In genomic region chr7:105434798-105435197, GRCm38 (mm10) we compare ENCODE assay signal across 28 mouse cellular contexts. TPM values are rescaled to one million over a fixed set of nuclear protein-coding genes. Genes with fewer than 3 reads are reported as not detected.
A peak's percentile ranks its signal among the peaks of the same experiment; 100 is the strongest.
DNase-seq lines count a peak whose midpoint lies in the region; ATAC-seq and TF ChIP-seq lines count a peak whose summit lies in the region.
"Had no signal": no experiment of that assay in that cellular context is flagged by ENCODE, and none has a peak within 500 bp of the region (broad histone marks: within the 10 kb centered on the region; RNA-seq: fewer than 3 reads in every experiment).

No protein-coding gene starts in this region.

- H3K27me3 ChIP-seq in heart, embryonic 11.5 days (ENCODE audit: control insufficient read depth, insufficient read depth, low read length), result no peaks in the 10 kb centered on the region
- 0 out of 2 replicates have a peak, but pooled peaks cover 8% of the 10 kb centered on the region for H3K27me3 ChIP-seq in liver, embryonic 12.5 days (replicated peaks)
- peaks cover 78% of the 10 kb centered on the region for H3K27me3 ChIP-seq in E14TG2a.4 (ENCODE audit: insufficient read depth, low read length)
- H3K27me3 ChIP-seq: CH12.LX; hindbrain, embryonic 15.5 days; neural tube, embryonic 12.5 days had no signal

- H3K9ac ChIP-seq in heart, embryonic 11.5 days (ENCODE audit: low read depth, low read length), result no peak overlapping the region
- no peak overlapping the region for H3K9ac ChIP-seq in liver, embryonic 12.5 days
- H3K9ac ChIP-seq: embryonic facial prominence, embryonic 12.5 days; hindbrain, embryonic 15.5 days; limb, embryonic 12.5 days; liver, embryonic 14.5 days; midbrain, embryonic 12.5 days; neural tube, embryonic 12.5 days had no signal

- TF ChIP-seq CTCF in E14TG2a.4 (conservative IDR thresholded peaks at IDR 0.05; ENCODE audit: low read length), result no peak

- ATAC-seq in heart, embryonic 11.5 days (replicated peaks; ENCODE audit: insufficient number of reproducible peaks, low FRiP score, low TSS enrichment), result peak; percentile 46
- ATAC-seq in liver, embryonic 12.5 days, result no peak; the same call in 1 of the 2 replicates
- ATAC-seq: activated CD4-positive, CD25-positive, alpha-beta regulatory T cell, adult 4 months; forebrain, embryonic 16.5 days; intestine, embryonic 16.5 days had no signal

- WGBS in heart, embryonic 11.5 days (ENCODE audit: insufficient replicate concordance), result 60% methylated on average over 22 of the region's 22 CpGs
- WGBS in liver, embryonic 12.5 days (ENCODE audit: insufficient replicate concordance), result 66% methylated on average over 22 of the region's 22 CpGs

- no peak overlapping the region for H3K4me3 ChIP-seq in heart, embryonic 11.5 days (ENCODE audit: low read depth, low read length)
- H3K4me3 ChIP-seq in liver, embryonic 12.5 days, result no peak overlapping the region
- peak overlapping the region; percentile 60 for H3K4me3 ChIP-seq in E14TG2a.4 (replicated peaks; ENCODE audit: low read length)
- H3K4me3 ChIP-seq: embryonic facial prominence, embryonic 12.5 days; hindbrain, embryonic 15.5 days; left cerebral cortex, adult 2 months; limb, embryonic 12.5 days; midbrain, embryonic 12.5 days; neural tube, embryonic 12.5 days had no signal

- no peaks in the 10 kb centered on the region for H3K9me3 ChIP-seq in heart, embryonic 11.5 days (replicated peaks; ENCODE audit: control insufficient read depth, low read length)
- no peaks in the 10 kb centered on the region for H3K9me3 ChIP-seq in liver, embryonic 12.5 days (replicated peaks)
- H3K9me3 ChIP-seq in E14TG2a.4 (ENCODE audit: low read length), result no peaks in the 10 kb centered on the region
- H3K9me3 ChIP-seq: embryonic facial prominence, embryonic 12.5 days; hindbrain, embryonic 15.5 days; limb, embryonic 12.5 days; midbrain, embryonic 12.5 days; neural tube, embryonic 12.5 days had no signal

- H3K4me2 ChIP-seq in heart, embryonic 11.5 days, result no peak overlapping the region
- H3K4me2 ChIP-seq in liver, embryonic 12.5 days, result no peak overlapping the region
- H3K4me2 ChIP-seq: embryonic facial prominence, embryonic 12.5 days; hindbrain, embryonic 15.5 days; limb, embryonic 12.5 days; midbrain, embryonic 12.5 days; neural tube, embryonic 12.5 days had no signal

- DNase-seq in heart, adult 8-10 months (ENCODE audit: low spot score), result no peak
- DNase-seq in liver (peak; percentile 5), R1 (ENCODE audit: low read depth, low spot score) (peak; percentile 50)
- DNase-seq in spleen, postnatal 4 days (ENCODE audit: low spot score in 2 of 2), result no peak
- DNase-seq: adrenal gland, postnatal 10 days; cerebellum, adult 9-10 months; kidney, postnatal 36 days; right cerebral cortex, postnatal 4 days; thymus, postnatal 36 days had no signal

- H3K4me1 ChIP-seq in heart, embryonic 11.5 days (ENCODE audit: control insufficient read depth, insufficient read depth, low read length), result no peaks in the 10 kb centered on the region
- H3K4me1 ChIP-seq in liver, embryonic 12.5 days, result no peaks in the 10 kb centered on the region
- H3K4me1 ChIP-seq in E14TG2a.4 (replicated peaks; ENCODE audit: low read depth, low read length), result peaks cover 15% of the 10 kb centered on the region
- H3K4me1 ChIP-seq: embryonic facial prominence, embryonic 12.5 days; hindbrain, embryonic 15.5 days; limb, embryonic 12.5 days; midbrain, embryonic 12.5 days; neural tube, embryonic 12.5 days had no signal

- no peaks in the 10 kb centered on the region for H3K36me3 ChIP-seq in heart, embryonic 11.5 days (ENCODE audit: control insufficient read depth, insufficient read depth, low read length)
- H3K36me3 ChIP-seq in liver, embryonic 12.5 days, result no peaks in the 10 kb centered on the region
- H3K36me3 ChIP-seq in E14TG2a.4 (ENCODE audit: insufficient read depth, low read length), result no peaks in the 10 kb centered on the region
- H3K36me3 ChIP-seq: embryonic facial prominence, embryonic 12.5 days; hindbrain, embryonic 15.5 days; limb, embryonic 12.5 days; midbrain, embryonic 12.5 days; neural tube, embryonic 12.5 days had no signal

- no peak overlapping the region for H3K27ac ChIP-seq in heart, embryonic 11.5 days (ENCODE audit: low read depth, low read length)
- H3K27ac ChIP-seq in liver, embryonic 12.5 days, result no peak overlapping the region
- H3K27ac ChIP-seq: embryonic facial prominence, embryonic 12.5 days; hindbrain, embryonic 15.5 days; left cerebral cortex, adult 2 months; limb, embryonic 12.5 days; liver, embryonic 14.5 days; midbrain, embryonic 12.5 days; neural tube, embryonic 12.5 days; stomach, postnatal 0 days had no signal

RNA-seq across cellular contexts. Expression of gene Cckbr, which starts 9.3 kb away (rescaled TPM):
- polyA plus RNA-seq in heart, embryonic 11.5 days (2014; fragmentation: Nextera tagmentation; extraction: Ambion mirVana), result 0.16 TPM in 1 of 2 replicates, not detected in the other
- total RNA-seq in heart, adult 8-10 months (2022), result not detected
- polyA plus RNA-seq in liver, embryonic 12.5 days (2016; fragmentation: Nextera tagmentation; extraction: Ambion mirVana), result not detected in 2 replicates
- total RNA-seq: CH12.LX; common myeloid progenitor, adult 5-6 weeks; gastrocnemius, postnatal 4 days had no signal
- polyA plus RNA-seq: activated CD4-positive, CD25-positive, alpha-beta regulatory T cell, adult 4 months; heart, embryonic 16.5 days; limb, embryonic 12.5 days; liver, embryonic 14.5 days had no signal

RNA-seq across cellular contexts. Expression of gene Cnga4, which starts 30.4 kb away (rescaled TPM):
- polyA plus RNA-seq in heart, embryonic 11.5 days (2014; fragmentation: Nextera tagmentation; extraction: Ambion mirVana), result not detected in 2 replicates
- not detected for total RNA-seq in heart, adult 8-10 months (2022)
- not detected in 2 replicates for polyA plus RNA-seq in liver, embryonic 12.5 days (2016; fragmentation: Nextera tagmentation; extraction: Ambion mirVana)
- total RNA-seq: adrenal gland, postnatal 10 days; CH12.LX; common myeloid progenitor, adult 5-6 weeks; gastrocnemius, postnatal 4 days had no signal
- polyA plus RNA-seq: activated CD4-positive, CD25-positive, alpha-beta regulatory T cell, adult 4 months; kidney, embryonic 14.5 days; limb, embryonic 12.5 days; stomach, postnatal 0 days had no signal

RNA-seq across cellular contexts. Expression of gene Fam160a2, which starts 34.9 kb away (rescaled TPM):
- polyA plus RNA-seq in heart, embryonic 11.5 days (2014; fragmentation: Nextera tagmentation; extraction: Ambion mirVana), result 29.7 and 30.6 TPM in 2 replicates
- 10 to 100 TPM; 16.5 to 20.9 (median 18.3) TPM for total RNA-seq in heart, adult 8-10 months (2022)
- 15.9 and 16.9 TPM in 2 replicates for polyA plus RNA-seq in liver, embryonic 12.5 days (2016; fragmentation: Nextera tagmentation; extraction: Ambion mirVana)

RNA-seq across cellular contexts. Expression of gene Cavin3, which starts 47.3 kb away (rescaled TPM):
- 71.2 and 74.7 TPM in 2 replicates for polyA plus RNA-seq in heart, embryonic 11.5 days (2014; fragmentation: Nextera tagmentation; extraction: Ambion mirVana)
- 10 to 100 TPM; 15.1 to 19.7 (median 17.4) TPM for total RNA-seq in heart, adult 8-10 months (2022)
- 8.3 and 8.9 TPM in 2 replicates for polyA plus RNA-seq in liver, embryonic 12.5 days (2016; fragmentation: Nextera tagmentation; extraction: Ambion mirVana)
- total RNA-seq: CH12.LX had no signal
- polyA plus RNA-seq: activated CD4-positive, CD25-positive, alpha-beta regulatory T cell, adult 4 months had no signal

RNA-seq across cellular contexts. Expression of gene Gm5901, which starts 60.0 kb away (rescaled TPM):
- not detected in 2 replicates for polyA plus RNA-seq in heart, embryonic 11.5 days (2014; fragmentation: Nextera tagmentation; extraction: Ambion mirVana)
- total RNA-seq in heart, adult 8-10 months (2022), result not detected
- polyA plus RNA-seq in liver, embryonic 12.5 days (2016; fragmentation: Nextera tagmentation; extraction: Ambion mirVana), result not detected in 2 replicates
- total RNA-seq: adrenal gland, postnatal 10 days; common myeloid progenitor, adult 5-6 weeks; gastrocnemius, postnatal 4 days; left cerebral cortex, adult 2 months had no signal
- polyA plus RNA-seq: activated CD4-positive, CD25-positive, alpha-beta regulatory T cell, adult 4 months; embryonic facial prominence, embryonic 12.5 days; forebrain, embryonic 16.5 days; heart, embryonic 16.5 days; hindbrain, embryonic 15.5 days; intestine, embryonic 16.5 days; kidney, embryonic 14.5 days; limb, embryonic 12.5 days; liver, embryonic 14.5 days; midbrain, embryonic 12.5 days; neural tube, embryonic 12.5 days; stomach, postnatal 0 days had no signal

Comparison
In these comparisons a context has a peak if more than half of its experiments do, and no peak if none do; other contexts are left out.
1. DNase-seq: peak in liver (single experiment) and R1 (single experiment); none in heart, adult 8-10 months (single experiment) and spleen, postnatal 4 days (0 of 2).